8 mouse cellular contexts compared by ENCODE assay signal in the genomic region with DNA sequence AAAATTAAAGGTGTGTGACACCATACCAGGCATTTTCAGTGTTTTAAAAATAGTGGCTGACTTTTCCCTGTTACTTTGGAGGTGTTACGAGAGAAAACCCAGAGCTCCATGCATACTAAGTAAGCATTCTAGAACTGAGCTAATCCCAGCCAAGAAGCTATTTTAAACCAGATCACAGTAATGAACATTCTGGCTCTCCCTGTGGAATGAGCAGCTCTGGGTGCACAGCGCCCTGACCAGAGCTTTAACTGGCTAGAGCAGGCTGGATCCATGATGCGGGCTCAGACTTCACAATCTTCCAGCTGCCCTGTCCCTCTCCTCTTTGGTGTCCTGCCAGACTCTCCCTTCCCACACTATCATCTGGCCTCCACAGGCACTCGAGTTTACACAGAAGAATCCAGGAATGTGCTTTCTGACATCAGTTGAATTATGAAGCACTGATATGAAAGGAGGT. TPM values are rescaled to one million over a fixed set of nuclear protein-coding genes. Genes with fewer than 3 reads are reported as not detected.
A peak's percentile ranks its signal among the peaks of the same experiment; 100 is the strongest.
DNase-seq lines count a peak whose midpoint lies in the region; ATAC-seq lines count a peak whose summit lies in the region.

No protein-coding gene starts in this region.

- no peak overlapping the region for H3K27ac ChIP-seq in hindbrain, embryonic 13.5 days

- H3K9me3 ChIP-seq in hindbrain, embryonic 13.5 days = no peaks in the 10 kb centered on the region

- no peak for ATAC-seq in hindbrain, embryonic 13.5 days (ENCODE audit: low FRiP score)

- WGBS in hindbrain, embryonic 13.5 days = 93% methylated on average over 4 of the region's 4 CpGs

- H3K4me2 ChIP-seq in hindbrain, embryonic 13.5 days = no peak overlapping the region

- DNase-seq in frontal cortex, adult 2 months (ENCODE audit: extremely low spot score in 1 of 2, low spot score in 1 of 2) = peak; percentile 24 to 65
- no peak for DNase-seq in frontal cortex, postnatal 10 days (ENCODE audit: low spot score in 2 of 2)
- DNase-seq in gastrocnemius, postnatal 25 days = peak; percentile 45
- peak; percentile 61 for DNase-seq in kidney, postnatal 14 days
- peak; percentile 48 for DNase-seq in ovary, postnatal 36 days (ENCODE audit: low spot score)
- DNase-seq in T-cell, adult 2 months (ENCODE audit: low spot score) = no peak
- no peak for DNase-seq in urinary bladder, adult 2 months (ENCODE audit: low spot score)

- no peak overlapping the region for H3K4me3 ChIP-seq in hindbrain, embryonic 13.5 days

- H3K9ac ChIP-seq in hindbrain, embryonic 13.5 days = no peak overlapping the region

- H3K4me1 ChIP-seq in hindbrain, embryonic 13.5 days (replicated peaks) = no peaks in the 10 kb centered on the region

- no peaks in the 10 kb centered on the region for H3K27me3 ChIP-seq in hindbrain, embryonic 13.5 days

- peaks cover 46% of the 10 kb centered on the region for H3K36me3 ChIP-seq in hindbrain, embryonic 13.5 days

RNA-seq across cellular contexts. Expression of gene Ubfd1, which starts 21.8 kb away (rescaled TPM):
- 40.0 and 42.5 TPM in 2 replicates for polyA plus RNA-seq in frontal cortex, adult 2 months (2012; rRNA removed)
- 10 to 100 TPM; 23.5 to 24.6 TPM for total RNA-seq in gastrocnemius, postnatal 25 days (2021)
- polyA plus RNA-seq in urinary bladder, adult 2 months (2012; rRNA removed) = 25.0 and 29.8 TPM in 2 replicates
- 72.1 and 72.4 TPM in 2 replicates for polyA plus RNA-seq in hindbrain, embryonic 13.5 days (2015; fragmentation: Nextera tagmentation; extraction: Ambion mirVana)

RNA-seq across cellular contexts. Expression of gene Ears2, which starts 21.9 kb away (rescaled TPM):
- 5.6 and 6.0 TPM in 2 replicates for polyA plus RNA-seq in frontal cortex, adult 2 months (2012; rRNA removed)
- 1 to 10 TPM; 5.4 to 6.8 TPM for total RNA-seq in gastrocnemius, postnatal 25 days (2021)
- 9.6 and 10.8 TPM in 2 replicates for polyA plus RNA-seq in urinary bladder, adult 2 months (2012; rRNA removed)
- polyA plus RNA-seq in hindbrain, embryonic 13.5 days (2015; fragmentation: Nextera tagmentation; extraction: Ambion mirVana) = 10.2 and 10.4 TPM in 2 replicates

RNA-seq across cellular contexts. Expression of gene Gga2, which starts 24.2 kb away (rescaled TPM):
- polyA plus RNA-seq in frontal cortex, adult 2 months (2012; rRNA removed) = 29.2 and 34.3 TPM in 2 replicates
- total RNA-seq in gastrocnemius, postnatal 25 days (2021) = 10 to 100 TPM; 13.2 to 22.4 TPM
- 62.1 and 62.7 TPM in 2 replicates for polyA plus RNA-seq in urinary bladder, adult 2 months (2012; rRNA removed)
- 54.9 and 57.3 TPM in 2 replicates for polyA plus RNA-seq in hindbrain, embryonic 13.5 days (2015; fragmentation: Nextera tagmentation; extraction: Ambion mirVana)

RNA-seq across cellular contexts. Expression of gene Ndufab1, which starts 56.5 kb away (rescaled TPM):
- 231 and 248 TPM in 2 replicates for polyA plus RNA-seq in frontal cortex, adult 2 months (2012; rRNA removed)
- 100 to 1,000 TPM; 694 to 706 TPM for total RNA-seq in gastrocnemius, postnatal 25 days (2021)
- polyA plus RNA-seq in urinary bladder, adult 2 months (2012; rRNA removed) = 139 and 155 TPM in 2 replicates
- polyA plus RNA-seq in hindbrain, embryonic 13.5 days (2015; fragmentation: Nextera tagmentation; extraction: Ambion mirVana) = 626 and 638 TPM in 2 replicates

Comparison
In these comparisons a context has a peak if more than half of its experiments do, and no peak if none do; other contexts are left out.
1. DNase-seq: peak in frontal cortex, adult 2 months (2 of 2), gastrocnemius, postnatal 25 days (single experiment), kidney, postnatal 14 days (single experiment) and ovary, postnatal 36 days (single experiment); none in frontal cortex, postnatal 10 days (0 of 2), T-cell, adult 2 months (single experiment) and urinary bladder, adult 2 months (single experiment).